ENCODE assay signal across 20 mouse cellular contexts in genomic region chr3:99665902-99666768, GRCm38 (mm10).
DNase-seq lines count a peak whose midpoint lies in the region; ATAC-seq lines count a peak whose summit lies in the region.
"Had no signal": no experiment of that assay in that cellular context is flagged by ENCODE, and none has a peak within 500 bp of the region (broad histone marks: within the 10 kb centered on the region; RNA-seq: fewer than 3 reads in every experiment).

No protein-coding gene starts in this region.

- H3K4me1 ChIP-seq in hindbrain, embryonic 13.5 days (replicated peaks), result peaks cover 9% of the 10 kb centered on the region; the same call in 1 of the 2 replicates
- H3K4me1 ChIP-seq in hindbrain, embryonic 10.5 days (replicated peaks), result peaks cover 7% of the 10 kb centered on the region
- H3K4me1 ChIP-seq in limb, embryonic 10.5 days, result peaks cover 51% of the 10 kb centered on the region
- H3K4me1 ChIP-seq in neural tube, embryonic 12.5 days, result peaks cover 9% of the 10 kb centered on the region; the same call in 1 of the 2 replicates
- H3K4me1 ChIP-seq: embryonic facial prominence, embryonic 12.5 days; midbrain, embryonic 12.5 days had no signal

- H3K36me3 ChIP-seq in hindbrain, embryonic 13.5 days, result no peaks in the 10 kb centered on the region
- no peaks in the 10 kb centered on the region for H3K36me3 ChIP-seq in hindbrain, embryonic 10.5 days
- no peaks in the 10 kb centered on the region; the same call in 1 of the 2 replicates for H3K36me3 ChIP-seq in limb, embryonic 10.5 days
- no peaks in the 10 kb centered on the region for H3K36me3 ChIP-seq in neural tube, embryonic 12.5 days
- H3K36me3 ChIP-seq: embryonic facial prominence, embryonic 12.5 days; midbrain, embryonic 12.5 days had no signal

- H3K9ac ChIP-seq in hindbrain, embryonic 13.5 days, result no peak overlapping the region
- H3K9ac ChIP-seq in neural tube, embryonic 12.5 days, result no peak overlapping the region
- H3K9ac ChIP-seq: embryonic facial prominence, embryonic 12.5 days; forebrain, postnatal 0 days; midbrain, embryonic 12.5 days had no signal

- WGBS in hindbrain, embryonic 13.5 days, result 35% methylated on average over 10 of the region's 10 CpGs
- 37% methylated on average over 10 of the region's 10 CpGs for WGBS in hindbrain, embryonic 10.5 days
- 12% methylated on average over 10 of the region's 10 CpGs for WGBS in limb, embryonic 10.5 days
- 14% methylated on average over 10 of the region's 10 CpGs for WGBS in neural tube, embryonic 12.5 days

- H3K4me3 ChIP-seq in hindbrain, embryonic 13.5 days, result no peak overlapping the region
- H3K4me3 ChIP-seq in hindbrain, embryonic 10.5 days, result no peak overlapping the region
- no peak overlapping the region for H3K4me3 ChIP-seq in limb, embryonic 10.5 days
- H3K4me3 ChIP-seq in neural tube, embryonic 12.5 days, result no peak overlapping the region
- H3K4me3 ChIP-seq: embryonic facial prominence, embryonic 12.5 days; left cerebral cortex, adult 2 months; midbrain, embryonic 12.5 days had no signal

- no peaks in the 10 kb centered on the region for H3K27me3 ChIP-seq in hindbrain, embryonic 13.5 days
- no peaks in the 10 kb centered on the region for H3K27me3 ChIP-seq in hindbrain, embryonic 10.5 days (ENCODE audit: insufficient read depth, poor library complexity, severe bottlenecking)
- H3K27me3 ChIP-seq in limb, embryonic 10.5 days (ENCODE audit: low read depth, poor library complexity, severe bottlenecking), result no peaks in the 10 kb centered on the region
- no peaks in the 10 kb centered on the region for H3K27me3 ChIP-seq in neural tube, embryonic 12.5 days (replicated peaks)
- H3K27me3 ChIP-seq: embryonic facial prominence, embryonic 12.5 days; midbrain, embryonic 12.5 days had no signal

- H3K9me3 ChIP-seq in hindbrain, embryonic 13.5 days, result no peaks in the 10 kb centered on the region
- H3K9me3 ChIP-seq in hindbrain, embryonic 10.5 days, result no peaks in the 10 kb centered on the region
- H3K9me3 ChIP-seq in limb, embryonic 10.5 days (replicated peaks), result no peaks in the 10 kb centered on the region
- H3K9me3 ChIP-seq in neural tube, embryonic 12.5 days, result no peaks in the 10 kb centered on the region
- H3K9me3 ChIP-seq: embryonic facial prominence, embryonic 12.5 days; midbrain, embryonic 12.5 days had no signal

- no peak for DNase-seq in hindbrain, embryonic 10.5 days (ENCODE audit: low spot score)
- DNase-seq in embryo, embryonic 10.5 days (ENCODE audit: low spot score), result peak; percentile 58
- peak; percentile 84 for DNase-seq in limb, embryonic 10.5 days (ENCODE audit: low spot score)
- DNase-seq in urinary bladder, adult 18-20 months (ENCODE audit: low spot score in 2 of 2), result no peak
- no peak for DNase-seq in heart, adult 9 months (ENCODE audit: low spot score in 2 of 2)
- DNase-seq: adrenal gland, adult 2 months; cerebellum, postnatal 10 days; forebrain, postnatal 0 days; gastrocnemius, postnatal 10 days; heart, postnatal 10 days; lung, adult 2 months; retina, postnatal 1 day; thymus, postnatal 36 days had no signal

- no peak overlapping the region for H3K27ac ChIP-seq in hindbrain, embryonic 13.5 days
- H3K27ac ChIP-seq in hindbrain, embryonic 10.5 days, result no peak overlapping the region
- peak overlapping the region; percentile 85 for H3K27ac ChIP-seq in limb, embryonic 10.5 days
- H3K27ac ChIP-seq in neural tube, embryonic 12.5 days, result no peak overlapping the region
- H3K27ac ChIP-seq: embryonic facial prominence, embryonic 12.5 days; left cerebral cortex, adult 2 months; macrophage; midbrain, embryonic 12.5 days had no signal

- no peak overlapping the region for H3K4me2 ChIP-seq in hindbrain, embryonic 13.5 days
- H3K4me2 ChIP-seq in neural tube, embryonic 12.5 days (replicated peaks), result no peak overlapping the region
- H3K4me2 ChIP-seq: embryonic facial prominence, embryonic 12.5 days; liver, embryonic 11.5 days; midbrain, embryonic 12.5 days had no signal

- peak; percentile 32; the same call in 1 of the 2 replicates for ATAC-seq in hindbrain, embryonic 13.5 days (ENCODE audit: low FRiP score)
- ATAC-seq in neural tube, embryonic 12.5 days (ENCODE audit: low FRiP score, low read depth), result peak; percentile 58
- ATAC-seq: forebrain, postnatal 0 days had no signal

Comparison
In these comparisons a context has a peak if more than half of its experiments do, and no peak if none do; other contexts are left out.
1. DNase-seq: peak in embryo, embryonic 10.5 days (single experiment) and limb, embryonic 10.5 days (single experiment); none in hindbrain, embryonic 10.5 days (single experiment), urinary bladder, adult 18-20 months (0 of 2) and heart, adult 9 months (0 of 2).